10 mouse cellular contexts compared by ENCODE assay signal in genomic region chr10:88827596-88827995, GRCm38 (mm10). TPM values are rescaled to one million over a fixed set of nuclear protein-coding genes. Genes with fewer than 3 reads are reported as not detected.
A peak's percentile ranks its signal among the peaks of the same experiment; 100 is the strongest.
DNase-seq lines count a peak whose midpoint lies in the region; ATAC-seq and TF ChIP-seq lines count a peak whose summit lies in the region.
"Had no signal": no experiment of that assay in that cellular context is flagged by ENCODE, and none has a peak within 500 bp of the region (broad histone marks: within the 10 kb centered on the region; RNA-seq: fewer than 3 reads in every experiment).

No protein-coding gene starts in this region.

- H3K4me2 ChIP-seq in forebrain, embryonic 11.5 days (ENCODE audit: low read depth, low read length, severe bottlenecking): no peak overlapping the region
- peak overlapping the region; percentile 77 for H3K4me2 ChIP-seq in neural tube, embryonic 12.5 days (replicated peaks)
- peak overlapping the region; percentile 77 for H3K4me2 ChIP-seq in liver, embryonic 14.5 days (ENCODE audit: low read depth)
- H3K4me2 ChIP-seq in stomach, postnatal 0 days (replicated peaks; ENCODE audit: low read depth): peak overlapping the region; percentile 70

- H3K27me3 ChIP-seq in forebrain, embryonic 10.5 days (ENCODE audit: poor library complexity, severe bottlenecking): no peaks in the 10 kb centered on the region
- no peaks in the 10 kb centered on the region for H3K27me3 ChIP-seq in forebrain, embryonic 11.5 days (ENCODE audit: control insufficient read depth, insufficient read depth, low read length)
- H3K27me3 ChIP-seq in neural tube, embryonic 12.5 days (replicated peaks): no peaks in the 10 kb centered on the region
- H3K27me3 ChIP-seq in liver, embryonic 14.5 days (ENCODE audit: control insufficient read depth, insufficient read depth, low read length): no peaks in the 10 kb centered on the region
- no peaks in the 10 kb centered on the region for H3K27me3 ChIP-seq in stomach, postnatal 0 days (ENCODE audit: control insufficient read depth, insufficient read depth, low read length)

- H3K9ac ChIP-seq in forebrain, embryonic 11.5 days (ENCODE audit: low read length): no peak overlapping the region
- H3K9ac ChIP-seq in neural tube, embryonic 12.5 days: no peak overlapping the region
- H3K9ac ChIP-seq in liver, embryonic 14.5 days (replicated peaks): no peak overlapping the region
- H3K9ac ChIP-seq in stomach, postnatal 0 days (ENCODE audit: low read length): no peak overlapping the region

- ATAC-seq in forebrain, embryonic 11.5 days (replicated peaks; ENCODE audit: low FRiP score): no peak
- no peak for ATAC-seq in neural tube, embryonic 12.5 days (ENCODE audit: low FRiP score, low read depth)
- ATAC-seq in liver, embryonic 14.5 days (ENCODE audit: insufficient read depth): no peak
- ATAC-seq in stomach, postnatal 0 days (ENCODE audit: low FRiP score, low TSS enrichment): no peak

- no peaks in the 10 kb centered on the region for H3K9me3 ChIP-seq in forebrain, embryonic 10.5 days
- H3K9me3 ChIP-seq in forebrain, embryonic 11.5 days (ENCODE audit: control insufficient read depth, low read length): no peaks in the 10 kb centered on the region
- no peaks in the 10 kb centered on the region for H3K9me3 ChIP-seq in neural tube, embryonic 12.5 days
- no peaks in the 10 kb centered on the region for H3K9me3 ChIP-seq in liver, embryonic 14.5 days (ENCODE audit: control insufficient read depth, low read length)
- no peaks in the 10 kb centered on the region for H3K9me3 ChIP-seq in stomach, postnatal 0 days (ENCODE audit: control insufficient read depth, low read length)

- H3K4me1 ChIP-seq in forebrain, embryonic 10.5 days: peaks cover 14% of the 10 kb centered on the region
- no peaks in the 10 kb centered on the region for H3K4me1 ChIP-seq in forebrain, embryonic 11.5 days (replicated peaks; ENCODE audit: control insufficient read depth, insufficient read depth, low read length)
- H3K4me1 ChIP-seq in neural tube, embryonic 12.5 days: peaks cover 5% of the 10 kb centered on the region; the same call in 1 of the 2 replicates
- H3K4me1 ChIP-seq in liver, embryonic 14.5 days (replicated peaks; ENCODE audit: control insufficient read depth in 2 of 2, insufficient read depth in 2 of 2, low read length in 1 of 2): peaks cover 6 to 7% of the 10 kb centered on the region in 2 experiments; a peak in 3 of 4 replicates
- H3K4me1 ChIP-seq in stomach, postnatal 0 days (replicated peaks; ENCODE audit: control insufficient read depth, insufficient read depth): no peaks in the 10 kb centered on the region; the same call in 1 of the 2 replicates

- H3K27ac ChIP-seq in forebrain, embryonic 10.5 days: no peak overlapping the region
- no peak overlapping the region for H3K27ac ChIP-seq in forebrain, embryonic 11.5 days (ENCODE audit: low read depth, low read length)
- no peak overlapping the region for H3K27ac ChIP-seq in neural tube, embryonic 12.5 days
- H3K27ac ChIP-seq in liver, embryonic 14.5 days: no peak overlapping the region
- H3K27ac ChIP-seq in stomach, postnatal 0 days (replicated peaks): no peak overlapping the region

- H3K36me3 ChIP-seq in forebrain, embryonic 10.5 days (replicated peaks): peaks cover 26% of the 10 kb centered on the region
- no peaks in the 10 kb centered on the region for H3K36me3 ChIP-seq in forebrain, embryonic 11.5 days (ENCODE audit: control insufficient read depth, insufficient read depth, low read length)
- peaks cover 8% of the 10 kb centered on the region; the same call in 1 of the 2 replicates for H3K36me3 ChIP-seq in neural tube, embryonic 12.5 days
- H3K36me3 ChIP-seq in liver, embryonic 14.5 days (replicated peaks; ENCODE audit: control insufficient read depth, insufficient read depth, low read depth): no peaks in the 10 kb centered on the region
- no peaks in the 10 kb centered on the region; the same call in 1 of the 2 replicates for H3K36me3 ChIP-seq in stomach, postnatal 0 days (ENCODE audit: control insufficient read depth, insufficient read depth, low read length)

- no peak for TF ChIP-seq EP300 in liver, embryonic 14.5 days (IDR thresholded peaks at IDR 0.05; ENCODE audit: low read depth)
- no peak for TF ChIP-seq EP300 in stomach, postnatal 0 days (optimal IDR thresholded peaks at IDR 0.05)

- TF ChIP-seq CTCF in liver, embryonic 14.5 days (IDR thresholded peaks at IDR 0.05; ENCODE audit: low read depth): no peak
- TF ChIP-seq CTCF in stomach, postnatal 0 days (IDR thresholded peaks at IDR 0.05; ENCODE audit: low read depth): no peak

- peak overlapping the region; percentile 91 for H3K4me3 ChIP-seq in forebrain, embryonic 10.5 days
- H3K4me3 ChIP-seq in forebrain, embryonic 11.5 days (ENCODE audit: low read depth, low read length): no peak overlapping the region
- no peak overlapping the region for H3K4me3 ChIP-seq in neural tube, embryonic 12.5 days
- no peak overlapping the region for H3K4me3 ChIP-seq in liver, embryonic 14.5 days (ENCODE audit: insufficient read depth in 1 of 2, low read depth in 2 of 2, low read length in 2 of 2)
- H3K4me3 ChIP-seq in stomach, postnatal 0 days (ENCODE audit: low read depth, low read length): no peak overlapping the region

- WGBS in forebrain, embryonic 10.5 days: 90% methylated on average over 4 of the region's 4 CpGs
- 91% methylated on average over 4 of the region's 4 CpGs for WGBS in forebrain, embryonic 11.5 days
- WGBS in neural tube, embryonic 12.5 days: 89% methylated on average over 4 of the region's 4 CpGs
- WGBS in liver, embryonic 14.5 days (ENCODE audit: insufficient replicate concordance): 75% methylated on average over 4 of the region's 4 CpGs
- WGBS in stomach, postnatal 0 days: 92% methylated on average over 4 of the region's 4 CpGs

- no peak for DNase-seq in forebrain, embryonic 10.5 days (ENCODE audit: extremely low spot score, low spot score)
- DNase-seq in forebrain, embryonic 11.5 days (ENCODE audit: low spot score): no peak
- DNase-seq in neural tube, embryonic 10.5 days (ENCODE audit: extremely low spot score, low spot score): no peak
- no peak for DNase-seq in liver, embryonic 14.5 days (ENCODE audit: low read depth in 3 of 3, low spot score in 3 of 3)
- no peak for DNase-seq in stomach, postnatal 0 days (ENCODE audit: low spot score)
- DNase-seq in adrenal gland, postnatal 14 days: no peak
- no peak for DNase-seq in layer of hippocampus, adult 9-11 months
- DNase-seq: cerebellum, adult 11-12 months had no signal

RNA-seq across cellular contexts. Expression of gene Utp20, which starts 1.0 kb away (rescaled TPM):
- polyA plus RNA-seq in forebrain, embryonic 10.5 days (2016; fragmentation: Nextera tagmentation; extraction: Ambion mirVana): 25.8 and 26.5 TPM in 2 replicates
- polyA plus RNA-seq in forebrain, embryonic 11.5 days (2014; fragmentation: Nextera tagmentation; extraction: Ambion mirVana): 23.1 and 30.4 TPM in 2 replicates
- 14.5 and 15.7 TPM in 2 replicates for polyA plus RNA-seq in neural tube, embryonic 12.5 days (2016; fragmentation: Nextera tagmentation; extraction: Ambion mirVana)
- polyA plus RNA-seq in liver, embryonic 14.5 days (2012; rRNA removed): 3.6 and 6.7 TPM in 2 replicates
- polyA plus RNA-seq in liver, embryonic 14.5 days (2014; fragmentation: Nextera tagmentation; extraction: Ambion mirVana): 6.6 and 8.1 TPM in 2 replicates
- polyA plus RNA-seq in stomach, postnatal 0 days (2015; fragmentation: Nextera tagmentation; extraction: Ambion mirVana): 4.7 and 5.0 TPM in 2 replicates
- total RNA-seq in adrenal gland, postnatal 14 days (2021): 27.1 and 28.3 TPM in 2 replicates

RNA-seq across cellular contexts. Expression of gene Slc5a8, which starts 58.2 kb away (rescaled TPM):
- polyA plus RNA-seq in forebrain, embryonic 10.5 days (2016; fragmentation: Nextera tagmentation; extraction: Ambion mirVana): 0.06 and 0.14 TPM in 2 replicates
- polyA plus RNA-seq in forebrain, embryonic 11.5 days (2014; fragmentation: Nextera tagmentation; extraction: Ambion mirVana): 0.03 TPM in 1 of 2 replicates, not detected in the other
- 0.04 TPM in 1 of 2 replicates, not detected in the other for polyA plus RNA-seq in neural tube, embryonic 12.5 days (2016; fragmentation: Nextera tagmentation; extraction: Ambion mirVana)
- 0.01 and 0.03 TPM in 2 replicates for polyA plus RNA-seq in liver, embryonic 14.5 days (2012; rRNA removed)
- 0.04 TPM in 1 of 2 replicates, not detected in the other for polyA plus RNA-seq in liver, embryonic 14.5 days (2014; fragmentation: Nextera tagmentation; extraction: Ambion mirVana)
- 0.07 and 0.23 TPM in 2 replicates for polyA plus RNA-seq in stomach, postnatal 0 days (2015; fragmentation: Nextera tagmentation; extraction: Ambion mirVana)
- total RNA-seq in adrenal gland, postnatal 14 days (2021): 0.07 and 0.11 TPM in 2 replicates
- total RNA-seq: megakaryocyte progenitor cell, adult 5-6 weeks had no signal
